Mouse (Mus musculus) MN1 (cell line): ENCODE measurements around the gene Gm20715.
A peak's percentile ranks its signal among the peaks of the same experiment; 100 is the strongest.
"Not testable (repeated sequence)": the region's sequence is repeated elsewhere in the genome, so short reads cannot be mapped to it uniquely, and the experiment has no call there.

Source experiments
- DNase-seq: peaks from one replicate; pipeline ENCODE4 v3.0.0-alpha.2; 2016; ENCODE audit warnings: low spot score

Gm20715 gene

GRCm38 (mm10) chr7:6410043-6410442, at the start of gene Gm20715:
Gm20715 (plus strand) TSS chr7:6410277.
- DNase-seq = no peak

GRCm38 (mm10) chr7:6360477-6361060, 49.5 kb upstream of the Gm20715 start:
- no peak for DNase-seq

GRCm38 (mm10) chr7:6361756-6362155, 48.3 kb upstream of the Gm20715 start:
- DNase-seq = no peak

GRCm38 (mm10) chr7:6362268-6363046, 47.6 kb upstream of the Gm20715 start:
- DNase-seq = peak; percentile 98

- peak; percentile 94 for DNase-seq
Observed at GRCm38 (mm10) chr7:6363047-6363488, 47.0 kb upstream of the Gm20715 start, which contains the start of gene Zfp78. Zfp78 (plus strand) TSS chr7:6363280.

GRCm38 (mm10) chr7:6364761-6365160, 45.3 kb upstream of the Gm20715 start:
- DNase-seq = no peak

GRCm38 (mm10) chr7:6367185-6367584, 42.9 kb upstream of the Gm20715 start:
- no peak for DNase-seq

- DNase-seq = not testable (repeated sequence)
Observed at GRCm38 (mm10) chr7:6368146-6368545, 41.9 kb upstream of the Gm20715 start.

GRCm38 (mm10) chr7:6369460-6369859, 40.6 kb upstream of the Gm20715 start:
- no peak for DNase-seq

- no peak for DNase-seq
Observed at GRCm38 (mm10) chr7:6372993-6373392, 37.1 kb upstream of the Gm20715 start.

GRCm38 (mm10) chr7:6378441-6378840, 31.6 kb upstream of the Gm20715 start:
- no peak for DNase-seq

GRCm38 (mm10) chr7:6381431-6381830, 28.6 kb upstream of the Gm20715 start:
- no peak for DNase-seq

GRCm38 (mm10) chr7:6383044-6383455, 27.0 kb upstream of the Gm20715 start, which contains the start of gene Zfp28:
Zfp28 (plus strand) TSS chr7:6383295.
- peak; percentile 95 for DNase-seq

- no peak for DNase-seq
Observed at GRCm38 (mm10) chr7:6384011-6384410, 26.1 kb upstream of the Gm20715 start.

GRCm38 (mm10) chr7:6386995-6387394, 23.1 kb upstream of the Gm20715 start:
- DNase-seq = no peak

- no peak for DNase-seq
Observed at GRCm38 (mm10) chr7:6388971-6389370, 21.1 kb upstream of the Gm20715 start.

- no peak for DNase-seq
Observed at GRCm38 (mm10) chr7:6389449-6389848, 20.6 kb upstream of the Gm20715 start.

GRCm38 (mm10) chr7:6397996-6398975, 11.8 kb upstream of the Gm20715 start, which contains the start of gene Smim17:
Smim17 (plus strand) TSS chr7:6398715.
- DNase-seq = peak; percentile 70

- DNase-seq = no peak
Observed at GRCm38 (mm10) chr7:6414626-6415441, 4.8 kb downstream of the Gm20715 start.

- DNase-seq = no peak
Observed at GRCm38 (mm10) chr7:6415442-6415787, 5.3 kb downstream of the Gm20715 start.

- no peak for DNase-seq
Observed at GRCm38 (mm10) chr7:6419894-6420293, 9.8 kb downstream of the Gm20715 start.
